Comparison of ENCODE assay signal across 8 mouse cellular contexts in genomic region chr5:129669453-129670035, GRCm38 (mm10). TPM values are rescaled to one million over a fixed set of nuclear protein-coding genes. Genes with fewer than 3 reads are reported as not detected.
DNase-seq lines count a peak whose midpoint lies in the region; ATAC-seq and TF ChIP-seq lines count a peak whose summit lies in the region.

No protein-coding gene starts in this region.

- DNase-seq in gastrocnemius, adult 2 months, result no peak
- no peak for DNase-seq in gastrocnemius, postnatal 25 days
- DNase-seq in G1E (ENCODE audit: low spot score), result peak; percentile 3
- no peak for DNase-seq in retina, postnatal 1 day
- DNase-seq in gastrocnemius, postnatal 10 days, result no peak

- no peak; the same call in 1 of the 2 replicates for ATAC-seq in G1E (ENCODE audit: extremely low read depth, insufficient number of reproducible peaks, low FRiP score, poor library complexity, severe bottlenecking)
- peak; percentile 70 for ATAC-seq in forebrain, embryonic 16.5 days
- no peak for ATAC-seq in limb, embryonic 15.5 days (ENCODE audit: insufficient number of reproducible peaks, low FRiP score, low TSS enrichment, low read depth)
- peak; percentile 53; the same call in 1 of the 2 replicates for ATAC-seq in stomach, embryonic 16.5 days (ENCODE audit: insufficient read depth, low FRiP score)

- WGBS in forebrain, embryonic 16.5 days, result under 1% methylated on average over 31 of the region's 31 CpGs
- under 1% methylated on average over 31 of the region's 31 CpGs for WGBS in limb, embryonic 15.5 days
- under 1% methylated on average over 31 of the region's 31 CpGs for WGBS in stomach, embryonic 16.5 days

- peak overlapping the region; percentile 83 for H3K4me3 ChIP-seq in gastrocnemius, adult 2 months
- peak overlapping the region; percentile 77 for H3K4me3 ChIP-seq in G1E (ENCODE audit: low read depth, low read length)
- peak overlapping the region; percentile 85 for H3K4me3 ChIP-seq in forebrain, embryonic 16.5 days (replicated peaks; ENCODE audit: low read length)
- peak overlapping the region; percentile 73 for H3K4me3 ChIP-seq in limb, embryonic 15.5 days
- H3K4me3 ChIP-seq in stomach, embryonic 16.5 days (replicated peaks; ENCODE audit: low read length), result peak overlapping the region; percentile 72

- H3K9ac ChIP-seq in forebrain, embryonic 16.5 days (replicated peaks; ENCODE audit: low read depth, low read length), result peak overlapping the region; percentile 93
- peak overlapping the region; percentile 76 for H3K9ac ChIP-seq in limb, embryonic 15.5 days
- peak overlapping the region; percentile 85 for H3K9ac ChIP-seq in stomach, embryonic 16.5 days (ENCODE audit: low read length)

- peak overlapping the region; percentile 91 for H3K4me2 ChIP-seq in forebrain, embryonic 16.5 days (ENCODE audit: low read length)
- peak overlapping the region; percentile 70 for H3K4me2 ChIP-seq in limb, embryonic 15.5 days
- peak overlapping the region; percentile 79 for H3K4me2 ChIP-seq in stomach, embryonic 16.5 days (ENCODE audit: low read depth, low read length)

- peaks cover 9% of the 10 kb centered on the region; the same call in 1 of the 2 replicates for H3K27me3 ChIP-seq in G1E (ENCODE audit: insufficient read depth, low read length)
- no peaks in the 10 kb centered on the region for H3K27me3 ChIP-seq in forebrain, embryonic 16.5 days (replicated peaks; ENCODE audit: control insufficient read depth, insufficient read depth, low read length)
- no peaks in the 10 kb centered on the region for H3K27me3 ChIP-seq in limb, embryonic 15.5 days
- no peaks in the 10 kb centered on the region for H3K27me3 ChIP-seq in stomach, embryonic 16.5 days (ENCODE audit: control insufficient read depth, insufficient read depth, low read length)

- TF ChIP-seq CTCF in gastrocnemius, adult 2 months (IDR thresholded peaks at IDR 0.05), result no peak
- no peak for TF ChIP-seq CTCF in G1E (IDR thresholded peaks at IDR 0.05; ENCODE audit: low read depth, low read length)

- peak overlapping the region; percentile 92 for H3K27ac ChIP-seq in gastrocnemius, adult 2 months
- H3K27ac ChIP-seq in forebrain, embryonic 16.5 days (ENCODE audit: low read length), result no peak overlapping the region
- H3K27ac ChIP-seq in limb, embryonic 15.5 days, result peak overlapping the region; percentile 38; the same call in 1 of the 2 replicates
- no peak overlapping the region for H3K27ac ChIP-seq in stomach, embryonic 16.5 days (ENCODE audit: low read length)

- H3K4me1 ChIP-seq in G1E (ENCODE audit: insufficient read depth, low read depth, low read length), result no peaks in the 10 kb centered on the region; the same call in 1 of the 2 replicates
- H3K4me1 ChIP-seq in forebrain, embryonic 16.5 days (replicated peaks; ENCODE audit: control insufficient read depth, insufficient read depth, low read length), result peaks cover 13% of the 10 kb centered on the region
- H3K4me1 ChIP-seq in limb, embryonic 15.5 days, result peaks cover 9% of the 10 kb centered on the region
- peaks cover 6% of the 10 kb centered on the region for H3K4me1 ChIP-seq in stomach, embryonic 16.5 days (ENCODE audit: control insufficient read depth, insufficient read depth, low read length)

- intact Hi-C loops in gastrocnemius, adult 2 months (cut with DNase I), result loop anchor here (2.0 kb wide), 2 partner anchors 45 to 55 kb away; partner anchors contain the start of genes Mrps17 and Nipsnap2

- no peaks in the 10 kb centered on the region for H3K36me3 ChIP-seq in G1E (replicated peaks)
- H3K36me3 ChIP-seq in forebrain, embryonic 16.5 days (ENCODE audit: control insufficient read depth, insufficient read depth), result no peaks in the 10 kb centered on the region
- H3K36me3 ChIP-seq in limb, embryonic 15.5 days, result no peaks in the 10 kb centered on the region
- no peaks in the 10 kb centered on the region for H3K36me3 ChIP-seq in stomach, embryonic 16.5 days (ENCODE audit: control insufficient read depth, insufficient read depth, low read length)

- H3K9me3 ChIP-seq in G1E (replicated peaks), result no peaks in the 10 kb centered on the region
- no peaks in the 10 kb centered on the region for H3K9me3 ChIP-seq in forebrain, embryonic 16.5 days (ENCODE audit: control insufficient read depth, low read length)
- no peaks in the 10 kb centered on the region for H3K9me3 ChIP-seq in limb, embryonic 15.5 days
- no peaks in the 10 kb centered on the region; the same call in 1 of the 2 replicates for H3K9me3 ChIP-seq in stomach, embryonic 16.5 days (replicated peaks; ENCODE audit: control insufficient read depth, low read length)

RNA-seq across cellular contexts. Expression of gene Zfp11, which starts 0.4 kb away (rescaled TPM):
- total RNA-seq in gastrocnemius, adult 2 months (2021), result 1 to 10 TPM; 1.8 to 2.4 TPM
- total RNA-seq in gastrocnemius, postnatal 25 days (2021), result 1 to 10 TPM; 1.8 TPM
- 3.1 and 3.7 TPM in 2 replicates for total RNA-seq in G1E (2014; fragmentation: Nextera tagmentation)
- 1.4 TPM in 2 replicates for total RNA-seq in G1E (2017)
- polyA plus RNA-seq in G1E (2012), result 0.03 and 0.10 TPM in 2 replicates
- 9.4 and 10.4 TPM in 2 replicates for polyA plus RNA-seq in forebrain, embryonic 16.5 days (2015; fragmentation: Nextera tagmentation; extraction: Ambion mirVana)
- polyA plus RNA-seq in limb, embryonic 15.5 days (2015; fragmentation: Nextera tagmentation; extraction: Ambion mirVana), result 4.5 and 5.0 TPM in 2 replicates
- 4.1 and 4.3 TPM in 2 replicates for polyA plus RNA-seq in stomach, embryonic 16.5 days (2015; fragmentation: Nextera tagmentation; extraction: Ambion mirVana)
- 1 to 10 TPM; 3.1 to 3.2 TPM for total RNA-seq in gastrocnemius, postnatal 10 days (2021)

RNA-seq across cellular contexts. Expression of gene Sept14, which starts 38.8 kb away (rescaled TPM):
- not detected for total RNA-seq in gastrocnemius, adult 2 months (2021)
- not detected for total RNA-seq in gastrocnemius, postnatal 25 days (2021)
- total RNA-seq in G1E (2014; fragmentation: Nextera tagmentation), result not detected in 2 replicates
- not detected in 2 replicates for total RNA-seq in G1E (2017)
- not detected in 2 replicates for polyA plus RNA-seq in G1E (2012)
- not detected in 2 replicates for polyA plus RNA-seq in forebrain, embryonic 16.5 days (2015; fragmentation: Nextera tagmentation; extraction: Ambion mirVana)
- polyA plus RNA-seq in limb, embryonic 15.5 days (2015; fragmentation: Nextera tagmentation; extraction: Ambion mirVana), result not detected in 2 replicates
- polyA plus RNA-seq in stomach, embryonic 16.5 days (2015; fragmentation: Nextera tagmentation; extraction: Ambion mirVana), result not detected in 2 replicates
- total RNA-seq in gastrocnemius, postnatal 10 days (2021), result not detected

RNA-seq across cellular contexts. Expression of gene Mrps17, which starts 45.8 kb away (rescaled TPM):
- total RNA-seq in gastrocnemius, adult 2 months (2021), result 10 to 100 TPM; 57.6 to 63.1 TPM
- 10 to 100 TPM; 57.3 to 63.7 TPM for total RNA-seq in gastrocnemius, postnatal 25 days (2021)
- total RNA-seq in G1E (2014; fragmentation: Nextera tagmentation), result 138 and 144 TPM in 2 replicates
- total RNA-seq in G1E (2017), result 146 and 158 TPM in 2 replicates
- polyA plus RNA-seq in G1E (2012), result 17.0 and 42.2 TPM in 2 replicates
- 177 and 190 TPM in 2 replicates for polyA plus RNA-seq in forebrain, embryonic 16.5 days (2015; fragmentation: Nextera tagmentation; extraction: Ambion mirVana)
- polyA plus RNA-seq in limb, embryonic 15.5 days (2015; fragmentation: Nextera tagmentation; extraction: Ambion mirVana), result 179 and 184 TPM in 2 replicates
- polyA plus RNA-seq in stomach, embryonic 16.5 days (2015; fragmentation: Nextera tagmentation; extraction: Ambion mirVana), result 160 and 174 TPM in 2 replicates
- 10 to 100 TPM; 72.1 to 74.5 TPM for total RNA-seq in gastrocnemius, postnatal 10 days (2021)

RNA-seq across cellular contexts. Expression of gene Nipsnap2, which starts 55.3 kb away (rescaled TPM):
- total RNA-seq in gastrocnemius, adult 2 months (2021), result 100 to 1,000 TPM; 500 to 681 TPM
- 100 to 1,000 TPM; 510 to 555 TPM for total RNA-seq in gastrocnemius, postnatal 25 days (2021)
- total RNA-seq in G1E (2014; fragmentation: Nextera tagmentation) (76.7 and 101 TPM in 2 replicates), G1E (2017) (59.9 TPM in 2 replicates)
- 41.5 and 56.0 TPM in 2 replicates for polyA plus RNA-seq in G1E (2012)
- 74.0 and 77.2 TPM in 2 replicates for polyA plus RNA-seq in forebrain, embryonic 16.5 days (2015; fragmentation: Nextera tagmentation; extraction: Ambion mirVana)
- polyA plus RNA-seq in limb, embryonic 15.5 days (2015; fragmentation: Nextera tagmentation; extraction: Ambion mirVana), result 109 and 131 TPM in 2 replicates
- 86.3 and 103 TPM in 2 replicates for polyA plus RNA-seq in stomach, embryonic 16.5 days (2015; fragmentation: Nextera tagmentation; extraction: Ambion mirVana)
- total RNA-seq in gastrocnemius, postnatal 10 days (2021), result 100 to 1,000 TPM; 407 to 464 TPM

Comparison
In these comparisons a context has a peak if more than half of its experiments do, and no peak if none do; other contexts are left out.
1. H3K27ac ChIP-seq: peak in gastrocnemius, adult 2 months (single experiment) and limb, embryonic 15.5 days (single experiment); none in forebrain, embryonic 16.5 days (single experiment) and stomach, embryonic 16.5 days (single experiment).
2. ATAC-seq: peak in forebrain, embryonic 16.5 days (single experiment) and stomach, embryonic 16.5 days (single experiment); none in G1E (single experiment) and limb, embryonic 15.5 days (single experiment).
3. Peak in every context shown above with its lines, with median percentiles within 50 percentile points of each other: H3K4me3 ChIP-seq, H3K4me2 ChIP-seq and H3K9ac ChIP-seq.